Mouse (Mus musculus) splenic B cell, adult 2 months (primary cell): ENCODE measurements around the gene Bcas1.
A peak's percentile ranks its signal among the peaks of the same experiment; 100 is the strongest.

Experiments
- DNase-seq: peaks from one replicate; pipeline ENCODE4 v3.0.0-alpha.2; 2011; ENCODE audit warnings: low read depth, low spot score
- H3K27me3 ChIP-seq: 2 replicates; pipeline ENCODE4 v1.6.1; 2012; ENCODE audit warnings: mild to moderate bottlenecking, low read length, moderate library complexity, mixed read lengths; ENCODE audit not compliant: control insufficient read depth, poor library complexity, insufficient read depth, severe bottlenecking
- H3K36me3 ChIP-seq: 2 replicates; pipeline ENCODE4 v1.6.1; 2012; ENCODE audit warnings: mild to moderate bottlenecking, low read length, moderate library complexity, mixed read lengths; ENCODE audit not compliant: control insufficient read depth, poor library complexity, insufficient read depth, severe bottlenecking

Gene Bcas1

GRCm38 (mm10) chr2:170303595-170303994 is 124.0 kb downstream of the Bcas1 start:
- no peaks in the 10 kb centered on the region for H3K36me3 ChIP-seq
- H3K27me3 ChIP-seq: no peaks in the 10 kb centered on the region
- no peak for DNase-seq

GRCm38 (mm10) chr2:170302825-170303224 is 124.8 kb downstream of the Bcas1 start:
- H3K36me3 ChIP-seq: no peaks in the 10 kb centered on the region
- peak; percentile 73 for DNase-seq
- H3K27me3 ChIP-seq: no peaks in the 10 kb centered on the region
